Mouse (Mus musculus) adrenal gland, adult 18-20 months (tissue): ENCODE data around the gene Cwc22. TPM values are rescaled to one million over a fixed set of nuclear protein-coding genes. Genes with fewer than 3 reads are reported as not detected.
"Not testable (repeated sequence)": the region's sequence is repeated elsewhere in the genome, so short reads cannot be mapped to it uniquely, and the experiment has no call there.

ENCODE experiments used
- DNase-seq, 2 experiments: peaks; one replicate each; pipeline ENCODE4 v3.0.0; 2021 to 2022; ENCODE audit warnings: low spot score in 2 of 2
- total RNA-seq, 2 experiments: library from RNA; stranded (reverse); gene quantifications; 1 replicate in 1 of 2; 2 replicates in 1 of 2; pipeline ENCODE4 v1.2.3; 2021

The Cwc22 gene
- total RNA-seq, 2 experiments from 2014 or later, result 24.4 to 26.6 TPM

DNA sequence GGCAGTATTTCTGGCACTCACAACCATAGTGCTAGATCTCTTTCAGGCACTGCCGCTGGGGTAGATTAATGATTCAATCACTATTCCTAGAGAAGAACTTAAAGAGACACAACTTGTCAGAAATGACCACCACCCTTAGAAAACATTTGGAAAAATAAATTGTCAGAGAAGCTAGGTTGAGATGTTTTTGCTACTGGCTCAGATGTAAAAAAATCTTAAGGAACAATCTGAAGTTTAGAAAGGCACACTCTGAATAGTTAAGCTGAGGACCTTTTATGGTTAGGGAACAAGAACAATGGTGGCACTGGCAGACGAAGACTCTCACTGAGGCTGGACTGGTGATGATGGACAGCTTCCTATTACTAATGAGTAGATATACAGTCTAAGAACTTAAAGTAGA lies 46.1 kb downstream of the Cwc22 start:
- no peak for DNase-seq

DNA sequence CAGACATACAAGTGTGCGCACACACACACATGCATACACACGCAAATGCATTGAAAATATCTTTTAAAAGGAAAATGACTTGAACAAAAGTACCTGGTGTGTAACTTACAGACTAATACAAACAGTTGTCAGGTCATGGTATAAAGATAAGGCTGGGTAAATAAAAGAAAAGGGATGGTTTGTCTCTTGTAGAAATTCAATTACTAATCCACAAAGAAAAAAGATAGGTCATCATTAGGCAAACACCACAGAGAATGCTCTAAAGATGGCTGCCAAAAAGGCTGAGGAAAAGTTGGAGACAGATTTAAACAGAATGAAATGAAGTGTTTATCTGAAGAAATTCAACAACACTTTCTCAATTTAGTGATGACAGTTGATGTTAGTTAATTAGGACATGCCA lies 47.7 kb downstream of the Cwc22 start:
- no peak for DNase-seq

DNA sequence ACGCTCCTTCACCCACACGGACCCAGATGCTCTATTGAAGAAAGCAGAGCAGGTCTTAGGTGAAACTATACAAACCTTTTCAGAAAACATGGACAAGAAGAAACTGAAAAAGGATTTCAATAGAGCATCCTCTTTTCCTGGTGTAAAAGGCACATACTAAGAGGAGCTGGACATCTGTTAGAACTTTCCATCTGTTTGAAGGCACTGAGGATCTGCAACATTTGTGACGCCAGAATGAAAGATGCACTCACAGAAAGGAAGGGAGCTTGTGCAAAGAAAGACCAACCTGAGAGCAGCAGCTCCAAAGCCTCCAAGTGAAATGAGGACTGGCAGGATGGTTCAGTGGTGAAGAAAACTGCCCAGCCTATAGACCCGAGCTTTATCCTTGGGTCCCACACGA lies 48.2 kb downstream of the Cwc22 start:
- no peak for DNase-seq

DNA sequence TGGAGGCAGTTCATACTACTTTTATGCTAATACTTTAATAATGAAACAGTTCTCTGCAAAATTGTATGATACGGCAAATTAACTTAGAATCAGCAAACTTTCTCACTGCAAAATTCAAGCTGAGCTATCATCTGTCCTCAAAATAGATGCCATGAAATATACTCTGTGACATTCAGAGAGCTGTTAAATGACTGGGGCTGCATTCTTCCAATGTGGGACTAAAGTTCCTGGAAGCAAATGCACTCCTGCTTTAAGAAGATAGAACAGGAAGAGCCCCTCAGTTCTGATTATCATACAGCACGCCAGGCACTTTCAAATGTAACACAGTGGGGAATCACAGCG lies 48.6 kb downstream of the Cwc22 start:
- no peak for DNase-seq

DNA sequence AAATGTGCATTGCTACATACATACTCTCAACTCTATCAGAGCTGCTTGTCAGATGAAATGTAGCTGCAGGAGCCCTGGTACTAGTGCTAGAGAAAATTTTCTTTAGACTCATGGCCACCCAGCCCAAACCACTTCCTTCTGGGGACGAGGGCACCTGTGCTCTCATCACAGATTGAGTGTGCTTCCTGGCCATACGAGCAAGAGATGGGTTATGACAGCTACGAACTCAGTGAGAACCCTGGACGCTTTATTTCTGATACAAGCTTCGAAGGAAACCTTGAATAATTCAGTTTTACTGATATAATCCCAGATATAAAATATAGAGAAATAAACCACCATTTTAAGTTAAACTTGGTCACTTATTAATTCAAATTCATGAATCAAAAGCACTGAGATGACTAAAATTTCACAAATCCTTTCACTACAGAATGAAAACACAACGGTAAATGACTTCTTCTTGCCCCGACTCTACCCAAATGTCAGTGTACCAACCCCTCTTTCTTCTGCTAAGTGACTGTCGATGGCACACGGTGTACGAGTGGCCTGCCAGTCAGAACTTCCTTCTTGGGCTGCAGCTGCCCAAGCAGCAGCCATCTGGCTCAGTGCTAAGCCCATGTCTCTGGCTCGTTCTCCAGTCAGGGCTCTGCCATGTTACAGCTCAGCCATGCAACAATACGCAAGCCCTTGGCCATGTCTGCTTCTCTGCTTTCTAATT lies 49.2 kb downstream of the Cwc22 start:
- no peak for DNase-seq

DNA sequence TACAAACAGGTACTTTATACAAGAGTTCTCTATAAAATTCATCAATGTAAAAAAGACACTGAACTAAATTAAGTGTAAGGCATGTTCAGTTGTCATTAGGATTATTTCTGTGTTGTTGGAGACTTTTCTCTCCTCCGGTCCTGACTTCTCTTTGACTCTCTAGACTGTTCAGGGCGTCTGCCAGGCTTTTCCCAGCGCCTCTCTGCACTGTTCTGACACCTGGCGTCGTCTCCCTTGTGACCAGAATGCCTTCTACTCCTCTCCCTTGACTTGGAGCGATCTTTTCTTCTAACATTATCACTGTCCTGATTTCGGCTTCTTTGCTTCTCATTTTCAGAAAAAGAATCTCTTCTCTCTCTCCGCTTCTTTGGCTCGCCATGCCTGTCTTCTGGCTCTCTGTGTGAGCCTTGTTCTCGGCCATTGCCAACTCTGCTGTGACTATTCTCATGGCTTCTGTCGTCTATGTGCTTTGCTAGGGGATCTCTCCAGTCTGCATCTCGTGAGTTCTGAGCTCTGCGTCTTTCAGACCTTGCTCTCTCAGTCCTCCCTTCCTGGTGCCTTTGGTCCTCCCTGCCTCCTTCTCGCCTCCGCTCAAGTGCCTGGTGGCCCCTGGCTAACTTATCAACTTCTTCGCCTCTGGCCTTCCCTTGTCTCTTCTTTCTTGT lies 50.1 kb downstream of the Cwc22 start:
- DNase-seq, result not testable (repeated sequence)

DNA sequence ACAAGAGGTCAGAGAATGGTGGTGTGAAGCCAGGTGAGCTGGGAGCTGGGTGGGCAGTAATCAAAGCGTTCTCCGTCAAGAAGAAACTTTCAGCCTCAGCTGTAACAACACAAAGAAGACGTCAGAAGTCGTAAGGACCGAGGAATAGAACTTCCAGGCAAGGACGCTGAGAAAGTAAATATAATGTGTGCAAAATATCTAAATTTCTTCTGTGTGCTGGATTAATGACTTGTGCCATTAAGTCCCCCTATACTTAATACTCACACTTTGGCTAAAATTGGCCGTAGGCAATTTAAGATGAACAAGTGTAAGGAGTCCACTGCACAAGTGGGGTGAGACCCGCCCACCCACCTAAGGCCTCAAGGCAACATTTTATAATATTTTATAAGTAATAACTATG lies 51.3 kb downstream of the Cwc22 start:
- no peak for DNase-seq

DNA sequence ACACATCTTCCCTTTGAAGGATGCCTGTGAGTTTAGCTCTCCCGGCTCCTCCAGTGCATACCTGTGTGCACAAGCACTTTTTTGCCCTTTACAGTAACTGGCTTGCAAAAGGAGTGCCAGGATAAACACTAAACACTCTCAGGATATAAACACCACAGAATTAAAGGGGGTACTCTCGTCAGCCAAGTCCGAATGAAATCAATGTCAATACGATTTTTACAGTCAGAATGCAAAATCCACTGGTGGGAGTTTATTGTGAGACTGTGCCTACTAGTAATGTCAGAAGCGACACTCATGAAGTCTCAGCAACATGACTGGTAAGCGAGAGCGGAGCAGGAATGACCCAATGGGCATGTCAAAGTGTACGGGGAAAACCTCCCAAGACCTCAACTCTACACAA lies 52.7 kb downstream of the Cwc22 start:
- DNase-seq, result no peak

DNA sequence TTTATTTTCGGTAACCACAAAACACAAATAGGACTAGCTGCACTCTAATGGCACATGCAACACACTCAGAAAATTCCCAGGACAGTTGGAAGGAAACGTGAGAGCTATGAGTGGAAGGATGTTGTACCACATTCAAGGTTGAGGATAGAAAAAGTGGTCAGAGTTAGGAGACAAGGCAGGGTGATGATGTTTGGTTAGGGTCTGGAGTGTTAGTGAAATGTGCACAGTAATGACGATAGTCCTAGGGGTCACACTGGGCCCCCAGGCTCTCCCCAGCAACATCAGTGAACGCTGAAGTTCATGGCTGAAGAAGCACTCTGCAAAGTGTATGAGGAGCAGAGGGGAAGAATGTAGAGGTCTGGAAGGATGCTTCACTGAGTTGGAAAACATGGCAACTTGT lies 53.6 kb downstream of the Cwc22 start:
- no peak for DNase-seq

DNA sequence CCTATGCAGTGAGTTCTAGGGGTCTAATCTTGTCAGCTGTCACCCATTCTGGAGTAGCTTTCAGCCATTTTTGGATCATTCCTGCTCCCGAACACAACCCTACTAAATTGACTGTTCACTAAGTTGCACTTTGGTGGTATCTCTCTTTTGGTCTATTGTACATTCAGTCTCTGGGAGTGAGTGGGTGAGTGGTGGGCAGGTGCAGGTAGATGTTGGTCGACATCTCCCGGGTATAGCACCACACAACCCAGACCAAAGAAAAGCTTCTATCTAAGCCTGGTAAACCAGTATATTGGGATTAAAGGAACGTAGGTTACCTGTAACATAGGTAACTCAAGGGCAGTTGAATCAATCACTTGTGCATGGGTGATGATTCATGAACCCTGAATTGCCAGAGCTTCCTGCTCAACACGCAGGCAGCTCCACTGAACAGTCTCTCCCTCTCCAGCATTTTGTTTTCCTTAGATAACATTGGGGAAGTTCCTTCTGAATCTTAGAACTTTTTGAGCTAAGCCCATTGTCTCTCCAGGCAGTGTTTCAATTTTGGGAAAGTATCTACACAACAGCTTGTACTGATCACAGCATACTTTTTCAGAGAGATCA lies 55.2 kb downstream of the Cwc22 start:
- DNase-seq, result no peak

DNA sequence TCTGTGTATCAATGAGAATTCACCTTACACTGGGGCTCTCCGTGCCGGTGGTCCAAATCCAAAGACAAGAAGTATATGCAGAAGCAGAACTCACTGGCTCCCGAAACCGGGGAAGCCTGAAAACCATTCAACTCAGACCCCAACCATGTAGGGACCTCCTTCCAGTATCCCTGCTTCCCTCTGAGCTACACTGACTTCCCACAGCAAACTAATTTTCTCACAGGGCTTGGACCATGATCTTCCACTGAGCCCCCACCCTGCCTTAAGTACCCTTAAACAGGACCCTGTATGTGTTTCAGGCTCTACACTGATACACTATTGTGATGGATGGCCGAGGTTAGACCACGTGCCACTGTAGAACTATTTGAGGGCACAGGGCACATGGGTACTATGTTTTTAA lies 56.2 kb downstream of the Cwc22 start:
- no peak for DNase-seq

DNA sequence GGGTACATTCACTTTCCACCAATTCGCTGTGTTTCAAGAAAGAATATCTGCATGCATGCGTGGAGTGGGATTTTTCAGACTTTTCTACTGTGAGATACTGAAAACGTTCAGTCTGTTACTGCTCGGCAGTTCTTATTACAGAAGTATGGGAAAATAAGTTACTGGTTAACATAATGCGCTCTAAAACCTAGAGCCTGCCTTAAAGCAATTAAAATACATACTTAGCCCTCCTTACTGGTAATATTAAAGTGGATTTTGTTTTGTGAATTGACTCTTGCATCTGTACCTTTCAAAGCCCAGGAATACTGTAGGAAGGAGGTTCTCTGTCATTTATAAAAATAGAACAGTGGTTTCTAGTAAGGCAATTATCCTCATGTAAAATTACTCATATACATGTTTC lies 56.8 kb downstream of the Cwc22 start:
- no peak for DNase-seq

DNA sequence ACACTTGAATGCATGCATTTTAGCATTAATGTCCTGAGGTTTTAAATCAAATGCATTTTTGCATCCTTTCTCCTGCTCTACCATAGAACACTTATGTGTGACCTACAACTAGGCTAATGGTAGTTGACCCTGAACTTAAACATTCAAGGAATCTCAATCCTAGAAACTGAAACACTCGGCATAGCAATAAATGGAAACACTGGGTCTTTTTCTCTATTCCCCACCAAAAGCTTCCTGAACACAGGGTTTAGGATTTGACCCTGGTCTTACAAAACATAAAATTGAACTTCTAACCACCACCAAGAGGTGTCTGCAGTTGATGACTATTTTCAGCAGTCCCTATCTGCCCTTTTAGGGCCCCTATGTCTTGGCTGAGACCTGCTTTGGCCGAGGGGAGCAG lies 57.3 kb downstream of the Cwc22 start:
- DNase-seq, result no peak

DNA sequence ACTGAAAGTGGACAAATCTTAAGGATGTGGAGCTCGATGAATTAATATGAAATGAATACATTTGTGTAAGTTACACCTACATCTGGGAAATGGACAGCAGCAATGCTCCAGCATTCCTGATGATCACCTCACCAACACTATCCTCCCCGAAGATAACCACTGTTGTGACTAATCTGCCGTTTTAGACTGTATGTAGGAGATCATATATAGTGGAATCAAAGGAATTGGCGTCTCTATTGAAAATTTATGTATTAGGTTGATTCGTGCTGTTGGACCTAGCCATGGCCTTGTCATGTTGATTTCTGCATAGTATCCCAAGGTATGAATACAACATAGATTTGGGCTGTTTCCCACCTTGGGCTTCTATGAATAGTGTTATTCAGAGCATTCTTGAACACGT lies 58.1 kb downstream of the Cwc22 start:
- DNase-seq, result no peak

DNA sequence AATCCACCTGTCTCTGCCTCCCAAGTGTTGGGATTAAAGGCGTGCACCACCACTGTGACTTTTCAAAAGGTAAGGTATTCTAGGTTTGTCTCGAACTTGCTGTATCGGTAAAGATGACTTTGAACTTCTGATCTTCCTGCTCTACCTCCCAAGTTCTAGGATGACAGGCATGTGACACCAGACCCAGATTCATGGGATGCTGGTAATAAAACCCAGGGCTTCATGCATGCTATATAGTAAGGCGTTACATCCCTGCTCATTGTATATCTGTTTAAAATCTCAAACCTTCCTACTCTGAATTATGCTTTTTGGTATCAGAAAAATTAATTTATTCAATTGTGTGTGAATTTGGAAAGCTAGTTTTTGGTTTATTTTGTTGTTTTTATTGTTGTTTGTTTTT lies 59.0 kb downstream of the Cwc22 start:
- DNase-seq, result no peak

DNA sequence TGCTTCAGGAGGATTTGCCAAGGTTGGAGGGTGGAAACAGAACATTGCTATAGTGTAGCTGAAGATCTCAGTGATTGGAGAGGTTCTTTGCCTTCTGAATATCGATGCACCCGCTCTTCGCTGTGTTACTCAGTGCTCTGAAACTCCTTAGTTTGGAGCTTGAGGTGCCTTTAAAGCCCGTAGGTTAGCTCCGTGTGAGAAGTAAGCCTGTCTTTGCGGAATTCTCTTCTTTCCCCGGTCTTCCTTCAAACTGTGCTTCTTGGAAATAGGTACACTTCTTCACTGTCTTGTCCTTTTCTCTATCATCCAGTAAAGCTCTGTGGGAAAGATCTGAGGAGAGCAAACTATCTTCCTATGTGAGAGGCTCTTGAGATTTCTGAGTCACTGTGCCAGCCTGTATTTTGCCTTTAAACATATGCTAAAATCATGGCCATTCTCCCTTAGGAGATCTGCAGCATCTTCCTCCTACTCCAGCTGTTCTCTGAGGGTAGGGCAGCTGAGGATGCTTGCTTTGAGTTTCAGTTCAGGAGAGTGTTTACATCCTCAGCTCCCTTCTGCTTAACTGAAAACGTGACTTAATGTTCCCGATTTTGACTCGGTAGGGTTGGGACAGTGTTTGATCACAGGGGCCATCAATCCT lies 60.6 kb downstream of the Cwc22 start:
- no peak for DNase-seq

DNA sequence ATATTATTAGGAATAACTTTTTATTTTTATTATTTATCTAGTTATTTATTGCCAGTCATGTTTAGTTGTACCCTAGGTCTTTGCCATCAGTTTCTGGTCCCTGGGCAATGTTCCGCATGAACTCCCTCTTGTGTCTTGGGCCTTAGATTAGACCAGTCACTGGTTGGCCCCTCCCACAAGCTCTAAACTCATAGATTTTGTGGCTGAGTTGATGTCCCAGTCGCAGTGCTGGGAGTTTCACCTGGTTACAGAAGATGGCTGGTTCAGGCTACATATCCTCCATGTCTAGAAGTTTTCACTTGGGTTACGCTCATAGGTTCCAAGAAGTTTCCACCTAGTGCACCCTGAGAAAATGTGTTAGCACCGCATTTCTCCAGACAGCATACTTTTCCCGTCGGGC lies 61.1 kb downstream of the Cwc22 start:
- no peak for DNase-seq

DNA sequence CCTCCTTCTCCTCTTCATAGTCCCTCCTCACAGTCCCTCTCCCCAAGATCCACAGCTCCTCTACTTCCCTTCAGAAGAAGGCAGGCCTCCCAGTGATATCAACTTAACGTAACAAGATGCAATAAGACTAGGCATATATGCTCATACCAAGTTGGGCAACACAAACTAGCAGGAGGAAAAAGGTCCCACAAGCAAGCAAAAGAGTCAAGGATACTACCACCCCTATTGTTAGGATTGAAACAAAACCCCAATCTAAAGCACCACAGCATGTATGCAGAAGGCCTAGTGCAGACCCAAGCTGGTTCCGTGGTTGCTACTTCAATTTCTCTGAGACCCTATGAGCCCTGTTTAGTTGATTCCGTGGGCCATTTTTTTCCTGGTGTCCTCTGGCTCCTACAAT lies 61.7 kb downstream of the Cwc22 start:
- DNase-seq, result no peak

DNA sequence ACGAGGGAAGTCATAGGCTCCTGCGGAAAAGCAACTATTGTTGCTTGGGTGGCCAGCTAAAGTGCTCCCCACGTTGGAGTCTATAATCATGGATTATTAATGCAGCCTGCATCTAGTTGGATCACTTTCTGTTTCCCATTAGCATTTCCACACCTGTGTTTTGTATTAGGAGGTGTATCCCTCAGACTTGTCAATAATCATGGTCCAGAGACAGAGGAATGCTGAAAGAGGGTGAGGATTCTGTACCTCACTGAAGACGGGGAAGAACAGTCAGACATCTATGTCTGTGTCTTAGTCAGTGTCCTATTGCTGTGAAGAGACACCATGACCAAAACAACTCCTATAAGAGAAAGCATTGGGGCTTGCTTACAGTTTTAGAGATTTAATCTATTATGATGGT lies 63.2 kb downstream of the Cwc22 start:
- no peak for DNase-seq

DNA sequence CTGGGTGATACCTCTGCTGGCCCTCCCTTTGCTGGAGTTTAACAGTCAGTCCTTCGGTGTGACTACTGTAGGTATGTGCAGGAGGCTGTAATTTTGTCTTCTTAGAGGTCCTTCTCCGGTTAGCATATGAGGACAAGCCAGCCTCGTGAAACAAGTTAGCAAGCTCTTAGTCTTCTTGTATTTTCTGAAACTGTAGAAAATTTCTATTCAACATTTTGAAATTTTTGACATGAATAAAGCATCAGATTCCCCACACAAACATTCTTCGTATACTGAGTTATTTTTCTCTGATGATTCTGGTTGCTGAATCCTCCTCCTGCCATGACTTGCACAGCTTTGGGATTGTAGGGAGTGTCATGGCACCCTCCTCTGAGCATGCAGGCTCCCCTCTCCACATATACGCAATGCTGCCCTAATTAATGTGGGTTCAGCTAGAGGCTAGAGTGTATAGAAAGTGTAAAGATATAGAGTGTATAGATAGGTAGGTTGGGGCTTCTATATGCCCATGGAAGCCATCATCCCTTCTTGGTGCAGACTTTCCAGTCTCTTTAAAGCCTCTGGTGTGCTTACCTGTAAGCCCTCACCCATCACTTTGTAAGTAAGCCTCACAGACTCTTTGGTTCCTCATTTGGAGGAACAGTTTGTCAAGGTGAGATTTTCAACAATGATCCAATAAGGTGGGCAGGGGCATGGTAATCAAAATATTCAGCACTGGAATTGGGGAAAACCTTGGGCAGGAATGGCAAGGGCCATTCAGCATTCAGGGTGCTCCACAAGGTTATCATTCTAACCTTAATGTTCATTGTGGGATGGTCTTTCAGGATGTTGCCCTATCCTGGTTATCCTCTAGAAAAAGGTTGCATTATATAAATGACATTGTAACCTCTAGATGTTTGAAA lies 64.6 kb downstream of the Cwc22 start:
- no peak for DNase-seq

DNA sequence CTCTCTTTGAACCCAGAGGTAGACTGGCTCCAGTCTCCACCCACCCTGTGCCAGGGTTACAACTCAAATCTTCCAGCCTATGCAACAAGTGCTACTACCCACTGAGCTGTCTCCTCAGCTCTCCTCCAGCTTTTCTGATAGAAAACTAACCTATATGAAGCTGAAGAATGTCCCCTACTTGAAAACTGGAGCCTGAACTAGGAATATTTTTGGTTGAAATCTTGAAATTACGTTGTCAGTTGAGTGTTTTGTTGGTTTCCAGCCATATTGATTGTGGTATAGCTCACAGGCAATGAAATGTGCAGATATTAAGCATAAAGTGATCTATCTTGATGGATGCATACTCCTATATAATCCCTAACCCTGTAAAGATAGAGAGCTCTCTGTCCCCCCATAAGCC lies 65.8 kb downstream of the Cwc22 start:
- DNase-seq, result no peak
